Mouse (Mus musculus): ENCODE measurements around the gene Slc27a5. TPM values are rescaled to one million over a fixed set of nuclear protein-coding genes. Genes with fewer than 3 reads are reported as not detected.

Slc27a5 gene
- polyA plus RNA-seq, 1 experiment from 2014 or later: not detected

DNA sequence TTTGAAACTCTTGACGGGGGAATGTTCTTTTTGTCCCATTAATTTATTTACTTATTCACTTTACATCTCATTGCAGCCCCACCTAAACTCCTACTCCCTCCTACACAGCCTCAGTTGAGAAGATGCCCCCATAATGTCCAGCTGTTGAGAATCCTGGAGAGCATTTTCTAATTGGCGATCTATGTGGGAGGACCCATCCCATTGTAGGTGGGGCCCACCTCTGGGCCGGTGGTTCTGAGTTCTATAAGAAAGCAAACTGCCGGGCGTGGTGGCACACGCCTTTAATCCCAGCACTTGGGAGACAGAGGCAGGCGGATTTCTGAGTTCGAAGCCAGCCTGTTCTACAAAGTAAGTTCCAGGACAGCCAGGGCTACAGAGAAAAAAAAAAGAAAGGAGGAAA lies 11.1 kb downstream of the Slc27a5 start:
- ATAC-seq (ENCODE audit: insufficient number of reproducible peaks, insufficient read depth, low FRiP score, low read depth): no peak
- WGBS: 81% methylated on average over 8 of the region's 8 CpGs
- H3K27me3 ChIP-seq (ENCODE audit: control insufficient read depth, insufficient read depth, low read length): no peaks in the 10 kb centered on the region

DNA sequence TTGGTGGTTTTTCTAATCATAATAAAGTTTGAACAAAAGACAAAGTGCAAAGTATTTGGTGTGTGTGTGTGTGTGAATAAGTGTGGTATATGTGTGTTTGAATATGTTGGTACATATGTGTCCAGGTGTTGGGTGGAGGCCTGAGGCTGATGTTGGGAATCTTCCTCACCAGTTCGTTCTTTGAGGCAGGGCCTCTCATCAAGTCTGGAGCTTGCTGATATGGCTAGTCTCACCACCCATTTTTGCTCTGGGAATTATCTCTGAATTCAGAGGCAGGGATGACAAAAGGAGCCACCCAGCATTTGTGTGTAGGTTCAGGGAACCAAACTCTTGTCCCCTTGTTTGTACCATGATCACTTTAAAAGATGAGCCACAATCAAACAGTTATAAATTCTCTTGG lies 12.3 kb downstream of the Slc27a5 start:
- Histone ChIP-seq H3K4me3 (ENCODE audit: low read depth, low read length) (no peak overlapping the region), H3K27ac (ENCODE audit: low read length) (no peak overlapping the region), H3K4me2 (replicated peaks; ENCODE audit: low read depth, low read length) (no peak overlapping the region), H3K4me1 (ENCODE audit: control insufficient read depth, insufficient read depth, low read length) (no peaks in the 10 kb centered on the region), H3K9me3 (ENCODE audit: control insufficient read depth, low read depth, low read length) (no peaks in the 10 kb centered on the region), H3K9ac (replicated peaks; ENCODE audit: low read depth, low read length) (no peak overlapping the region), H3K27me3 (ENCODE audit: control insufficient read depth, insufficient read depth, low read length) (no peaks in the 10 kb centered on the region), H3K36me3 (ENCODE audit: control insufficient read depth, insufficient read depth, low read length) (no peaks in the 10 kb centered on the region)
- WGBS: 78% methylated on average over 1 of the region's 1 CpGs
- ATAC-seq (ENCODE audit: insufficient number of reproducible peaks, insufficient read depth, low FRiP score, low read depth): no peak

More for the DNA sequence above, 11.1 kb downstream of the Slc27a5 start:
- Histone ChIP-seq H3K9me3 (ENCODE audit: control insufficient read depth, low read depth, low read length) (no peaks in the 10 kb centered on the region), H3K9ac (replicated peaks; ENCODE audit: low read depth, low read length) (no peak overlapping the region), H3K4me1 (ENCODE audit: control insufficient read depth, insufficient read depth, low read length) (no peaks in the 10 kb centered on the region), H3K27ac (ENCODE audit: low read length) (no peak overlapping the region), H3K36me3 (ENCODE audit: control insufficient read depth, insufficient read depth, low read length) (no peaks in the 10 kb centered on the region), H3K4me2 (replicated peaks; ENCODE audit: low read depth, low read length) (no peak overlapping the region), H3K4me3 (ENCODE audit: low read depth, low read length) (no peak overlapping the region)

DNA sequence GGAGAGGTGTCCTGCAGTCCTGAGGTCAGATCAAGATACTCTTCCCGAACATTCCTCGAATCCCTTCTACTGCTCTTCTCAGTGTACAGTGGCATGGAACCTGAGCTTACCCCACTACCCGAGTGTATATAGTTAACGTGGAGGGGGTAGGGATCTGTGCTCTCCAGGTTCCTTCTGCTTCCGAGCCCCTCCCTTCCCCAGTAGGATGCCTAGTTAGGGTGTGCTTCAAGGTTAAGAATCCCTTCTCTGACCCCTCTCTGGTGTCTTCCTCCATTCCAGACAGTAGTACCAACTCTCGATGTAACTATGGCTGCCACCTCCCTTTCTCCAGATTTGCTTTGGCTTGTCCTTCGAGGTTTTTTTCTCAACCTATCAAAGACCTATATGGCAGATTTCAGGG lies 17.7 kb downstream of the Slc27a5 start:
- H3K27me3 ChIP-seq (ENCODE audit: control insufficient read depth, insufficient read depth, low read length): no peaks in the 10 kb centered on the region
- 79% methylated on average over 7 of the region's 7 CpGs for WGBS
- ATAC-seq (ENCODE audit: insufficient number of reproducible peaks, insufficient read depth, low FRiP score, low read depth): no peak

DNA sequence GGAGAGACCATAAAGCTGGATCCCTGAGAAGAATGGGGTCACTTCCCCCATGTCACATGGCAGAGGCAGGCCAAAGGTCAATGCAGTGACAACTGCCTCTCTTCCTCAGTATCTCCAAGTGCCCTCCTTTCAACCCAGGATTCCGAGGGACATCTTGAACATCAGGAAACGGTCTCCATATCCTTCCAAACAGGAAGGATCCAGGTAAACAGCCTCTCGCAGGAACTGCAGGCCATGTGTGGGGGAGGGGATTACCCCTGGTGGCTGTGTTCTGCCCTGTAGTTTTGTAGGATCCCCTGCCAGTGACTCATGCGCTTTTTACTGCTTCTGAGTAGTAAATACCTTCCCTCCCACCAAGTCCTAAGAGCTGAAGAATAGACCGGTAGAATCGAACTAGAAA lies 18.2 kb downstream of the Slc27a5 start:
- no peaks in the 10 kb centered on the region for H3K9me3 ChIP-seq (ENCODE audit: control insufficient read depth, low read depth, low read length)
- WGBS: 71% methylated on average over 6 of the region's 6 CpGs
- no peak overlapping the region for H3K9ac ChIP-seq (replicated peaks; ENCODE audit: low read depth, low read length)
- H3K4me2 ChIP-seq (replicated peaks; ENCODE audit: low read depth, low read length): no peak overlapping the region
- no peak for ATAC-seq (ENCODE audit: insufficient number of reproducible peaks, insufficient read depth, low FRiP score, low read depth)
- H3K27me3 ChIP-seq (ENCODE audit: control insufficient read depth, insufficient read depth, low read length): no peaks in the 10 kb centered on the region
- no peaks in the 10 kb centered on the region for H3K4me1 ChIP-seq (ENCODE audit: control insufficient read depth, insufficient read depth, low read length)
- no peaks in the 10 kb centered on the region for H3K36me3 ChIP-seq (ENCODE audit: control insufficient read depth, insufficient read depth, low read length)
- H3K27ac ChIP-seq (ENCODE audit: low read length): no peak overlapping the region
- no peak overlapping the region for H3K4me3 ChIP-seq (ENCODE audit: low read depth, low read length)

More for the DNA sequence above, 17.7 kb downstream of the Slc27a5 start:
- Histone ChIP-seq H3K9me3 (ENCODE audit: control insufficient read depth, low read depth, low read length) (no peaks in the 10 kb centered on the region), H3K36me3 (ENCODE audit: control insufficient read depth, insufficient read depth, low read length) (no peaks in the 10 kb centered on the region), H3K4me1 (ENCODE audit: control insufficient read depth, insufficient read depth, low read length) (no peaks in the 10 kb centered on the region), H3K27ac (ENCODE audit: low read length) (no peak overlapping the region), H3K4me3 (ENCODE audit: low read depth, low read length) (no peak overlapping the region), H3K9ac (replicated peaks; ENCODE audit: low read depth, low read length) (no peak overlapping the region), H3K4me2 (replicated peaks; ENCODE audit: low read depth, low read length) (no peak overlapping the region)

DNA sequence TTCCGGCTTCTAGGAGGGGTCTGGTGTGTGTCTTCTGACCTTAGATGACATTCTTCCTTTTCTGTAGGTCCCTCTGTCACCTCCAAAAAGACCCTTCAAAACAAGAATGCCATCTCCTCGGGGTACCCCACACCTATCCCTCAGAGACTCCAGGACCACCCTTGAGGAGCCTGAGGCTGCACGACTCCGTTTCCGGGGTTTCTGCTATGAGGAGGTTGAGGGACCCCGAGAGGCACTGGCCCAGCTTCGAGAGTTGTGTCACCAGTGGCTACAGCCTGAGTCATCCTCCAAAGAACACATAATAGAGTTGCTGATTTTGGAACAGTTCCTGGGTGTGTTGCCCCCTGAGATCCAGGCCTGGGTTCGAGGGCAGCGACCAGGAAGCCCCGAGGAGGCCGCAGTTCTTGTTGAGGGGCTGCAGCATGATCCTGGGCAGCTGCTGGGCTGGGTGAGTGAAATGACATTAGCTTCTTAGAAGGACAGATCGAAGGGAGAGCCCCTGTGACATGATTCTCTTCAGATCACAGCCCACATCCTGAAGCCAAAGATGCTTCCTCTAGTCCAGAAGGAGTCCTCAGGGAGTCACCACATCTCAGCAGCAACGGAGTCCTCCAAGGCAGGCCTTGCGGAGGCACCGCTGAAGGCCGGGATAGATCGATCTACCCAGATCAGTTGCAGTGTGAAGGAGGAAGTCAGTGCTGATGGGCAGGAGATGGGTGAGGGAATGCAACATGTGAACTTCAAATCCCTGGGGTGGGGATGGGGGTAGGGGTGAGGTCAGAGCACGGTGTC lies 18.9 kb downstream of the Slc27a5 start:
- no peaks in the 10 kb centered on the region for H3K27me3 ChIP-seq (ENCODE audit: control insufficient read depth, insufficient read depth, low read length)
- no peak for ATAC-seq (ENCODE audit: insufficient number of reproducible peaks, insufficient read depth, low FRiP score, low read depth)
- H3K27ac ChIP-seq (ENCODE audit: low read length): peak overlapping the region; percentile 84; the same call in 1 of the 2 replicates
- H3K4me1 ChIP-seq (ENCODE audit: control insufficient read depth, insufficient read depth, low read length): no peaks in the 10 kb centered on the region
- no peak overlapping the region for H3K9ac ChIP-seq (replicated peaks; ENCODE audit: low read depth, low read length)
- 81% methylated on average over 18 of the region's 18 CpGs for WGBS
- H3K9me3 ChIP-seq (ENCODE audit: control insufficient read depth, low read depth, low read length): no peaks in the 10 kb centered on the region
- peak overlapping the region; percentile 52 for H3K4me2 ChIP-seq (replicated peaks; ENCODE audit: low read depth, low read length)
- H3K36me3 ChIP-seq (ENCODE audit: control insufficient read depth, insufficient read depth, low read length): no peaks in the 10 kb centered on the region
- H3K4me3 ChIP-seq (ENCODE audit: low read depth, low read length): no peak overlapping the region

DNA sequence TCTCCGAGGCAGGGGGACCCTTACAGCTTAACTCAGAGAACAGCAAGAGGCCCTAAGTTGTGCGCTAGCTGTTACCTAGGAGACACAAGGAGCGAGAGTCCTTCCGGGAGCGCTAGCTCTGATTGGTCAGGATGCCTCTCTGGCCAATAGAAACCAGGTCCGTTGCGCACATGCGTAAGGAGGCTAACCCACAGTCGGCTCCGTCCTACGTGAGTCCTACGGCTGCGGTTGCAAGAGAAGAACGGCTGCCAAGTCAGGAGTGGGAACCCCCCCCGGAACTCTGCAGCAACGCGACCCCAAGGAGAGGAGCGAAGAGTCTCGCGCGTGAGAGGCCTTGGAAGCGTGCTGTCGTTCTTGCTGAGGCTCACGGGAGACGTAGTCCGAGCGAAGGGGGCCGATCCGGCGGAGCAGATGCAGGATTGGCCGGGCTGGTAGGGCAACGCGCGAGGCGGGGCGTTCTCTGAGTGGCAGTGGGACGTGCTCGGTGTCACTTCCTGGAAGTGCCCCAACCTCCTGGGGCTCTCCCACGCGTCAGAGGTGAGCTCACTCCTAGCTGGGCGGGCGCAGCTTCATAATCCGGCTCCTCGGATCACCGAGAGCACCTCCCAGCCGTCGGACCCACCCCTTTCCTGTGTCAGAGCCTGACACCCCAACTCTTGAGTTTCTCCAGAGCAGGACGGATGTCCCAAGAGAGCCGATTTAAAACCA lies 20.2 kb downstream of the Slc27a5 start, which contains the start of gene Zfp446:
Gene Zfp446 (plus strand): TSS at position 167 of the 708 bp plus-strand sequence.
- H3K4me1 ChIP-seq (ENCODE audit: control insufficient read depth, insufficient read depth, low read length): no peaks in the 10 kb centered on the region
- under 1% methylated on average over 49 of the region's 49 CpGs for WGBS

DNA sequence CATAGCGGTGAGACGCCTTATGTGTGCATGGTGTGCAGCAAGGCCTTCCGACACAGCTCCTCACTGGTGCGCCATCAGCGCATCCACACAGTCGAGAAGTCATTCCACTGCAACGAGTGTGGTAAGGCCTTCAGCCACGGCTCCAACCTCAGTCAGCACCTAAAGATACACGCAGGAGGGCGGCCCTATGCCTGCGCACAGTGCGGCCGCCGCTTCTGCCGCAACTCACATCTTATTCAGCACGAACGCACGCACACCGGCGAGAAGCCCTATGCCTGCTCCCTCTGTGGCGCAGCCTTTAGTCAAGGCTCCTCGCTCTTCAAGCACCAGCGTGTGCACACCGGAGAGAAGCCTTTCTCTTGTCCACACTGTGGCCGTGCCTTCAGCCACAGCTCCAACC lies 27.1 kb downstream of the Slc27a5 start:
- Histone ChIP-seq H3K4me2 (replicated peaks; ENCODE audit: low read depth, low read length) (no peak overlapping the region), H3K36me3 (ENCODE audit: control insufficient read depth, insufficient read depth, low read length) (peaks cover 34% of the 10 kb centered on the region), H3K4me1 (ENCODE audit: control insufficient read depth, insufficient read depth, low read length) (peaks cover 10% of the 10 kb centered on the region; the same call in 1 of the 2 replicates), H3K27ac (ENCODE audit: low read length) (no peak overlapping the region), H3K4me3 (ENCODE audit: low read depth, low read length) (no peak overlapping the region), H3K9ac (replicated peaks; ENCODE audit: low read depth, low read length) (no peak overlapping the region), H3K9me3 (ENCODE audit: control insufficient read depth, low read depth, low read length) (no peaks in the 10 kb centered on the region), H3K27me3 (ENCODE audit: control insufficient read depth, insufficient read depth, low read length) (no peaks in the 10 kb centered on the region)
- 94% methylated on average over 25 of the region's 25 CpGs for WGBS
- no peak for ATAC-seq (ENCODE audit: insufficient number of reproducible peaks, insufficient read depth, low FRiP score, low read depth)

More for the DNA sequence above, 20.2 kb downstream of the Slc27a5 start, which contains the start of gene Zfp446:
- H3K27me3 ChIP-seq (ENCODE audit: control insufficient read depth, insufficient read depth, low read length): no peaks in the 10 kb centered on the region
- peak within 1 kb of the TSS; percentile 52 for H3K4me2 ChIP-seq (replicated peaks; ENCODE audit: low read depth, low read length)
- peak; percentile 98 for ATAC-seq (ENCODE audit: insufficient number of reproducible peaks, insufficient read depth, low FRiP score, low read depth)
- H3K9me3 ChIP-seq (ENCODE audit: control insufficient read depth, low read depth, low read length): no peaks in the 10 kb centered on the region
- H3K27ac ChIP-seq (ENCODE audit: low read length): peak within 1 kb of the TSS; percentile 84
- H3K9ac ChIP-seq (replicated peaks; ENCODE audit: low read depth, low read length): peak within 1 kb of the TSS; percentile 40
- peaks cover 3% of the 10 kb centered on the region; the same call in 1 of the 2 replicates for H3K36me3 ChIP-seq (ENCODE audit: control insufficient read depth, insufficient read depth, low read length)
- H3K4me3 ChIP-seq (ENCODE audit: low read depth, low read length): peak within 1 kb of the TSS; percentile 44

DNA sequence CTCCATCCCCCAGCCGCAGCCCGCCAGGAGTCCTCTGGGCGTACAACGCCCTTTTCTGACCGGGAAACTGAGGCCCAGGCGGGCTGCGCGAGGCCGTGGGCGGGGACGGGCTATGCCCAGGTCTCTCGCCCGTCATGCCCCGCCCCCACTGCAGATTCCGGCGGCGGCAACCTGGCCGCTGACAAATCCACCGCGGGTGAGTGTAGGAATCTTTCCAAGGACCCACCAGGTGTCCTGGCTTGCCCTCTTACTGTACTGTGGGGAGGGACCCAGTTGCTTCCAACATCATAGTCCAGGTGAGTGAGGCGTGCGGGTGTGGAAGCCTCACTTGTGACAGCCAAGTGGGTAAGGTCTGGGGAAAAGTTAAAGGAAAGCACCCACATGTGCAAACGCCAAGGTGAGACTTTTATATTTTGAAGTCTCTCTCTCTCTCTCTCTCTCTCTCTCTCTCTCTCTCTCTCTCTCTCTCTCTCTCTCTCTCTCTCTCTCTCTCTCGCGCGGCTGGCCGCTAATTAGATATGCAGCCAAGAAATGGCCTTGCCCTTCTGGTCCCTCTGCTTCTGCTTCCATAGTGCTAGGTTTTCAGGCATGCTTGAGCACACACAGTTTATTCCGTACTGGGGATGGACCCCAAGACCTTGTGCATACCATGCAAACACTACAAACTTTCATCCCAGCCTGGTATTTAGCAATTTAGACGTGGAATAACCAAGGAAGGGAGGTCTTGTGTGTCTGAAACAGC lies 31.7 kb downstream of the Slc27a5 start:
- Histone ChIP-seq H3K27ac (ENCODE audit: low read length) (peak overlapping the region; percentile 76), H3K4me2 (replicated peaks; ENCODE audit: low read depth, low read length) (peak overlapping the region; percentile 76), H3K4me1 (ENCODE audit: control insufficient read depth, insufficient read depth, low read length) (peaks cover 14% of the 10 kb centered on the region; the same call in 1 of the 2 replicates), H3K4me3 (ENCODE audit: low read depth, low read length) (peak overlapping the region; percentile 85), H3K36me3 (ENCODE audit: control insufficient read depth, insufficient read depth, low read length) (peaks cover 18% of the 10 kb centered on the region), H3K27me3 (ENCODE audit: control insufficient read depth, insufficient read depth, low read length) (no peaks in the 10 kb centered on the region), H3K9ac (replicated peaks; ENCODE audit: low read depth, low read length) (peak overlapping the region; percentile 82), H3K9me3 (ENCODE audit: control insufficient read depth, low read depth, low read length) (no peaks in the 10 kb centered on the region)
- ATAC-seq (ENCODE audit: insufficient number of reproducible peaks, insufficient read depth, low FRiP score, low read depth): peak; percentile 77
- under 1% methylated on average over 28 of the region's 29 CpGs for WGBS
